Mouse (Mus musculus): ENCODE data around the gene Ddah1.
"Not testable (repeated sequence)": the region's sequence is repeated elsewhere in the genome, so short reads cannot be mapped to it uniquely, and the experiment has no call there.

DNA sequence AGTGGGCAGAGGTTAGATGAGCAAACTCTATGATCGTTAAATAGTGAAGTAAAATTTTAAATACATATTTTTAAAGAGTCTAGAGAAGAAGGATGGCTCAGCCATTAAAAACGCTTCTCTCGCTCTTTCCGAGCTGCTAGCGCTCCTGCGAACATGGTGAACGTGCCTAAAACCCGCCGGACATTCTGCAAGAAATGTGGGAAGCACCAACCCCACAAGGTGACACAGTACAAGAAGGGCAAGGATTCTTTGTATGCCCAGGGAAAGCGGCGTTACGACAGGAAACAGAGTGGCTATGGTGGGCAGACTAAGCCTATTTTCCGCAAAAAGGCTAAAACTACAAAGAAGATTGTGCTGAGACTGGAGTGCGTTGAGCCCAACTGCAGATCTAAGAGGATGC, 120.4 kb downstream of the Ddah1 start:
- TF ChIP-seq CTCF (IDR thresholded peaks at IDR 0.05; ENCODE audit: low read depth, low read length); POLR2A (IDR thresholded peaks at IDR 0.05; ENCODE audit: insufficient read depth, low read length): not testable (repeated sequence)

Measured in ES-Bruce4 (cell line).